Mouse (Mus musculus): ENCODE results near the gene Wdr24. TPM values are rescaled to one million over a fixed set of nuclear protein-coding genes. Genes with fewer than 3 reads are reported as not detected.

Gene Wdr24
- polyA plus RNA-seq, 1 experiment, result 36.0 TPM

GRCm38 (mm10) chr17:25842509-25842908 is 19.1 kb downstream of the Wdr24 start:
- H3K4me3 ChIP-seq (ENCODE audit: control insufficient read depth, low read depth, low read length), result no peak overlapping the region
- no peak for TF ChIP-seq CTCF (IDR thresholded peaks at IDR 0.05; ENCODE audit: control insufficient read depth, insufficient read depth, insufficient replicate concordance, low read depth, low read length)
- no peak for TF ChIP-seq POLR2A (IDR thresholded peaks at IDR 0.05; ENCODE audit: control insufficient read depth, low read depth, low read length)
- H3K27ac ChIP-seq (ENCODE audit: control insufficient read depth, insufficient read depth, low read depth, low read length), result no peak overlapping the region
- H3K4me1 ChIP-seq (ENCODE audit: control insufficient read depth, insufficient read depth, low read length), result peaks cover 8% of the 10 kb centered on the region
- no peaks in the 10 kb centered on the region for H3K27me3 ChIP-seq (ENCODE audit: control insufficient read depth, insufficient read depth, low read length)
- no peaks in the 10 kb centered on the region for H3K36me3 ChIP-seq (ENCODE audit: control insufficient read depth, insufficient read depth, low read length)

DNA sequence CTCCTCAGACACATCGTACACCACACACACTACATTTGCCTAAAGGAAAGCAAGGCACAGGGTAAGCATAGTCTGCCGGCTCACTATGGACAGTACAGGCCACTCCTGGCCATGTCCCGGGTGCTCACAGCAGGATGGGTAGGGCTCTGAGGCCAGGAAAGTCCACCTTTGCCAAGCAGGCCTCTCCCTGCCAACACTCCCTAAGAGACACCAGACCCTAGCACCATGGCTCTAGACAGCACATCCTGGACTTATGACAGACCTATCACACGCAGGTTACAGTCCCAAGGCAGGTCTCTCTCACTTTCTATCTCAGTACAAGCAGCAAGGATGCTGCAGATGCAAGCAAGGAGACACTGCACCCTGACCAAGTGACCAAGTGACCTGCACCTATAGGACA is 19.7 kb downstream of the Wdr24 start:
- peaks cover 5% of the 10 kb centered on the region for H3K4me1 ChIP-seq (ENCODE audit: control insufficient read depth, insufficient read depth, low read length)
- TF ChIP-seq POLR2A (IDR thresholded peaks at IDR 0.05; ENCODE audit: control insufficient read depth, low read depth, low read length), result no peak
- no peak for TF ChIP-seq CTCF (IDR thresholded peaks at IDR 0.05; ENCODE audit: control insufficient read depth, insufficient read depth, insufficient replicate concordance, low read depth, low read length)
- no peak overlapping the region for H3K27ac ChIP-seq (ENCODE audit: control insufficient read depth, insufficient read depth, low read depth, low read length)
- no peaks in the 10 kb centered on the region for H3K36me3 ChIP-seq (ENCODE audit: control insufficient read depth, insufficient read depth, low read length)
- no peak overlapping the region for H3K4me3 ChIP-seq (ENCODE audit: control insufficient read depth, low read depth, low read length)
- no peaks in the 10 kb centered on the region for H3K27me3 ChIP-seq (ENCODE audit: control insufficient read depth, insufficient read depth, low read length)

- peaks cover 5% of the 10 kb centered on the region for H3K4me1 ChIP-seq (ENCODE audit: control insufficient read depth, insufficient read depth, low read length)
- H3K27me3 ChIP-seq (ENCODE audit: control insufficient read depth, insufficient read depth, low read length), result no peaks in the 10 kb centered on the region
- TF ChIP-seq POLR2A (IDR thresholded peaks at IDR 0.05; ENCODE audit: control insufficient read depth, low read depth, low read length), result no peak
- no peak for TF ChIP-seq CTCF (IDR thresholded peaks at IDR 0.05; ENCODE audit: control insufficient read depth, insufficient read depth, insufficient replicate concordance, low read depth, low read length)
- H3K36me3 ChIP-seq (ENCODE audit: control insufficient read depth, insufficient read depth, low read length), result no peaks in the 10 kb centered on the region
- peak overlapping the region; percentile 55 for H3K27ac ChIP-seq (ENCODE audit: control insufficient read depth, insufficient read depth, low read depth, low read length)
- peak overlapping the region; percentile 81 for H3K4me3 ChIP-seq (ENCODE audit: control insufficient read depth, low read depth, low read length)
These were observed 20.4 kb downstream of the Wdr24 start for GRCm38 (mm10) chr17:25843636-25844395.

DNA sequence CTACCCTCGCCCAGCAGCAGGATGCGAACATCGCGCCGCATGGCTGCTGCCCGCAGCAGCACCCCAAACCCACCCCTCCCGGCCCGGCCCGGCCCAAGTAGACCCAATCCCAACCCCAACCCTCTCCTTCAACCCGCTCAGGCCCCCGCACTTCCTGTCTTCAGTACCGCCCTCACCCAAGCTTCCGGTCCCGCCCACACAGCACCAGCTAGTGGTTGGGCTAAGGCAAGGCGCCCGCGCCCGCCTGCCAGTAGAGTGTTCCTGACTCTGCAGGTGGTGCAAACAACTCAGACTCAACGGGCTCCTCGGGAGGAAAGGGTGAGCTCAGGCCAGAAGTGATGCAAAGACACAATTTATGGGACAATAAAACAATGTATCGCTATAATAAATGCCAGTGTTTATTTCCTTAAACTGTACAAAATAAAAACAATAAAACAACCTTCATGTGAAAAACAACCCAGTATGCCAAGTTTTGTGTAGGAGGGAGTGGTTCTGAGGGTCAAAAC is 21.0 kb downstream of the Wdr24 start, which contains the start of gene Rhot2:
Gene Rhot2 (minus strand): TSS at position 456 of the 506 bp plus-strand sequence.
- H3K4me3 ChIP-seq (ENCODE audit: control insufficient read depth, low read depth, low read length), result peak within 1 kb of the TSS; percentile 81
- no peaks in the 10 kb centered on the region for H3K27me3 ChIP-seq (ENCODE audit: control insufficient read depth, insufficient read depth, low read length)
- H3K27ac ChIP-seq (ENCODE audit: control insufficient read depth, insufficient read depth, low read depth, low read length), result peak within 1 kb of the TSS; percentile 55
- TF ChIP-seq POLR2A (IDR thresholded peaks at IDR 0.05; ENCODE audit: control insufficient read depth, low read depth, low read length) (peak; percentile 63), CTCF (IDR thresholded peaks at IDR 0.05; ENCODE audit: control insufficient read depth, insufficient read depth, insufficient replicate concordance, low read depth, low read length) (peak; percentile 16; the same call in 1 of the 2 replicates)
- H3K4me1 ChIP-seq (ENCODE audit: control insufficient read depth, insufficient read depth, low read length), result peaks cover 5% of the 10 kb centered on the region
- H3K36me3 ChIP-seq (ENCODE audit: control insufficient read depth, insufficient read depth, low read length), result no peaks in the 10 kb centered on the region

- Histone ChIP-seq H3K4me1 (ENCODE audit: control insufficient read depth, insufficient read depth, low read length) (peaks cover 9% of the 10 kb centered on the region), H3K27me3 (ENCODE audit: control insufficient read depth, insufficient read depth, low read length) (no peaks in the 10 kb centered on the region), H3K36me3 (ENCODE audit: control insufficient read depth, insufficient read depth, low read length) (no peaks in the 10 kb centered on the region), H3K4me3 (ENCODE audit: control insufficient read depth, low read depth, low read length) (peak overlapping the region; percentile 97), H3K27ac (ENCODE audit: control insufficient read depth, insufficient read depth, low read depth, low read length) (no peak overlapping the region)
- TF ChIP-seq POLR2A (IDR thresholded peaks at IDR 0.05; ENCODE audit: control insufficient read depth, low read depth, low read length) (no peak), CTCF (IDR thresholded peaks at IDR 0.05; ENCODE audit: control insufficient read depth, insufficient read depth, insufficient replicate concordance, low read depth, low read length) (no peak)
These were observed 36.8 kb downstream of the Wdr24 start for GRCm38 (mm10) chr17:25860229-25860628.

DNA sequence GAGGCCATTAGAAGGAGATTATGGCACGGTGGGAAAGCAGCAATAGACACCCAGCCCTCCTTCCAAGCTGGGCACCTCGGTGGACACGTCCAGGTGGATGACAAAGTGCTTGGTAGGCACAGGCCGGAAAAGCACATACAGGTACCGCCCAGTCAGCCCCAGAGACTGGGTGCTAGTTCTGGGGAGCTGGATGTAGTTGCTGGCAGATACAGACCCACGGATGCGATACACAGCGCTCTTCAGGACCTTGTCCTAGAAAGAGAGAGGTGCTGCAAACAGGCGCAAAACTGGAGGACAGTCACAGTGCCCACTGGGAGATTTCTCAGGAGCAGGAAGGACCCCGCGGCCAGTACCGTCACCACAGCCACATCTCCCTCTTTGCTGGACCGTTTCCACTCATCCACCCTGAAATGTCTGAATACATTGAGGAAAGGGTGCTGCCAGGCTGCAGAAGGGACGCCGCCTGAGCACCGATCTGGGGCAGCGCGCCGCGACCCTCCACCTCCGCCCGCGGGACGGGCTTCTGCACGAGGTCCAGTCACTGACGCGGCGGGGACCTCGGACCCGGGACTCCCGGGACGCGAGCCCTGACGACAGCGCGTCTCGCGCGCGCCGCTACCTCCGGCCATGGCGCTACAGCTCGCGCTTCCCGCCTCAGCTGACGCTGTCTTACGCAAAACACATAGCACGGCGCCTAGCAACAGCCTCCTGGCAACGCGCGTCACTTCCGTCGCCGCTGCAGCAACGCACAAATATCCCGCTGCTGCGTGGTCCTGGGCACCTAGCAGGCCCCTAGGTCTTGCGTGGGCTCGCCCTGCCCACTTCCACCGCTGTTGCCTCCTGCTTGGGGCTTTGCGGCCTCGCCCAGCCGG is 37.6 kb downstream of the Wdr24 start, which contains the start of gene Wdr90:
Gene Wdr90 (minus strand): TSS at position 670 of the 872 bp plus-strand sequence.
- TF ChIP-seq CTCF (IDR thresholded peaks at IDR 0.05; ENCODE audit: control insufficient read depth, insufficient read depth, insufficient replicate concordance, low read depth, low read length) (no peak; the same call in 1 of the 2 replicates), POLR2A (IDR thresholded peaks at IDR 0.05; ENCODE audit: control insufficient read depth, low read depth, low read length) (peak; percentile 96)
- peak within 1 kb of the TSS; percentile 97 for H3K4me3 ChIP-seq (ENCODE audit: control insufficient read depth, low read depth, low read length)

More for the DNA sequence above, 37.6 kb downstream of the Wdr24 start, which contains the start of gene Wdr90:
- H3K27me3 ChIP-seq (ENCODE audit: control insufficient read depth, insufficient read depth, low read length), result no peaks in the 10 kb centered on the region
- peak within 1 kb of the TSS; percentile 94 for H3K27ac ChIP-seq (ENCODE audit: control insufficient read depth, insufficient read depth, low read depth, low read length)
- H3K4me1 ChIP-seq (ENCODE audit: control insufficient read depth, insufficient read depth, low read length), result peaks cover 9% of the 10 kb centered on the region
- no peaks in the 10 kb centered on the region for H3K36me3 ChIP-seq (ENCODE audit: control insufficient read depth, insufficient read depth, low read length)

All from testis, adult 2 months (tissue).